Mouse (Mus musculus) kidney, postnatal 0 days (tissue): ENCODE results near the gene Dhodh. TPM values are rescaled to one million over a fixed set of nuclear protein-coding genes. Genes with fewer than 3 reads are reported as not detected.

Experiments used
- ATAC-seq: fragments of 200-750 bp; cut with Nextera tagmentation; replicated peaks from 2 replicates; pipeline ENCODE4 v1.8.0; 2017; ENCODE audit warnings: low read depth, moderate number of reproducible peaks, moderate TSS enrichment, moderate library complexity; ENCODE audit not compliant: low FRiP score
- DNase-seq: peaks from one replicate; pipeline ENCODE4 v3.0.0-alpha.2; 2016; ENCODE audit warnings: low spot score
- H3K27ac ChIP-seq: fragments of 300-500 bp; sonication (generic); 2 replicates; pipeline ENCODE4 v1.5.1; 2014; ENCODE audit warnings: mild to moderate bottlenecking
- H3K27me3 ChIP-seq: fragments of 300-500 bp; sonication (generic); 2 replicates; pipeline ENCODE4 v1.6.1; 2014; ENCODE audit warnings: low read length, mixed read lengths; ENCODE audit not compliant: insufficient read depth
- H3K36me3 ChIP-seq: fragments of 300-500 bp; sonication (generic); 2 replicates; pipeline ENCODE4 v1.6.1; 2014; ENCODE audit warnings: low read length, mixed read lengths; ENCODE audit not compliant: insufficient read depth
- H3K4me1 ChIP-seq: fragments of 300-500 bp; sonication (generic); replicated peaks from 2 replicates; pipeline ENCODE4 v1.6.1; 2014; ENCODE audit warnings: antibody characterized with exemption, low read length, mixed read lengths; ENCODE audit not compliant: insufficient read depth
- H3K4me2 ChIP-seq: fragments of 300-500 bp; sonication (generic); 2 replicates; pipeline ENCODE4 v1.6.1; 2014; ENCODE audit warnings: mild to moderate bottlenecking, low read length, moderate library complexity, mixed read lengths
- H3K4me3 ChIP-seq: fragments of 300-500 bp; sonication (generic); replicated peaks from 2 replicates; pipeline ENCODE4 v1.5.1; 2014; ENCODE audit warnings: low read depth, low read length
- H3K9ac ChIP-seq: fragments of 300-500 bp; sonication (generic); 2 replicates; pipeline ENCODE4 v1.6.1; 2014; ENCODE audit warnings: low read depth, low read length
- H3K9me3 ChIP-seq: fragments of 300-500 bp; sonication (generic); replicated peaks from 2 replicates; pipeline ENCODE4 v1.6.1; 2016; ENCODE audit warnings: low read length, inconsistent platforms, mixed read lengths
- CTCF ChIP-seq: IDR thresholded peaks from 2 replicates; pipeline ENCODE4 v1.5.1; 2016; ENCODE audit warnings: antibody characterized with exemption, low read depth, mild to moderate bottlenecking, moderate library complexity
- WGBS: fragments of 180-500 bp; shearing (Covaris S2); extraction: QIAGEN DNeasy Blood & Tissue Kit; methylation state at CpG from one replicate; pipeline ENCODE4 v1.1.7; 2014; 5-methylcytosine and 5-hydroxymethylcytosine counted together
- polyA plus RNA-seq: library from polyadenylated mRNA; unstranded; fragments of >200 nt; fragmentation: Nextera tagmentation; extraction: Ambion mirVana; gene quantifications from 2 replicates; pipeline ENCODE4 v1.2.1, GENCODE M21; 2015

The Dhodh gene
- polyA plus RNA-seq, result 30.6 and 34.2 TPM in 2 replicates

DNA sequence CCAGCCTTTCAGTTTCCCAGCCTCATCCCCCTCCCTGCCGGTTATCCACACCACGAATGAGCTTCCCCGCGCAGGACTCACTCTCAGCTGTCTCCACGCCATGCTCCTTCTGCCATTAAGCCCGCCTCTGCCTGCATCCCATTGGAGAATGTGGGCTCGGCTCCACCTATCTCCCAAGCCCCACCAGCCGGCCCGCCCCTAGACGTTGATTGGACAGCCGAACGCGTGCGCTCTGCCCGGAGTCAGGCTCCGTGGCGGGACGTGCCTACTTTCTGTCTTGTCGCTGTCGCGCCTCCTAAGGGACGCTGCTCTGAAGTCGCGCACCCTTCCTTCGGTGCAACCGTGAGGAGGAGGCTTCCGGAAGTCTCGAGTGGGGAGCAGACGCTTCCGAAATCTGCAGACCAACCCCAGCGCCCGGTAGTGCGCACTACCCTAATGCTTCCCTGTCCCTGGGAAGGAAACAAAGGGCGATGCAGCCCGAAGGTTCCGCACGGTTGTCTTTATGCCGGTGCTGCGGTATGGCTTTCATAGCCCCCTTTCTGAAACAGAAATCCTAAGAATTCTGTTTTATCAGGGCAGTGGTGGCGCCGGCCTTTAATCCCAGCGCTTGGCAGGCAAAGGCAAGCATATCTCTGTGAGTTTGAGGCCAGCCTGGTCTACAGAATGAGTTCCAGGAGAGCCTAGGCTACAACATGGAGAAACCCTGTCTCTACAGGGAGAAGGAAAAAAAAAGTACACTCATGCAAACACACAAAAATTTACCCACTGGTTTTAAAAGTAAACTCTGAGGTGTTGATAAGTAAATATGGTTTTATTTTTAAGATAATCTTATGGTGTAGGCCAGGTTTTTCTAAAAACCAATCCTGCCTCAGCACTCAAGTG, at the start of gene Dhodh:
Gene Dhodh (minus strand): TSS at position 403 of the 882 bp plus-strand sequence.
- Histone ChIP-seq H3K4me1 (peaks cover 4% of the 10 kb centered on the region; the same call in 1 of the 2 replicates), H3K36me3 (no peaks in the 10 kb centered on the region), H3K9me3 (no peaks in the 10 kb centered on the region), H3K27ac (peak within 1 kb of the TSS; percentile 97), H3K9ac (peak within 1 kb of the TSS; percentile 74), H3K4me2 (peak within 1 kb of the TSS; percentile 80), H3K27me3 (no peaks in the 10 kb centered on the region), H3K4me3 (peak within 1 kb of the TSS; percentile 67)
- ATAC-seq (peak; percentile 99), DNase-seq (peak; percentile 98)
- peak; percentile 40; the same call in 1 of the 2 replicates for TF ChIP-seq CTCF
- WGBS, result under 1% methylated on average over 42 of the region's 42 CpGs

GRCm38 (mm10) chr8:109656860-109657259, 48.4 kb upstream of the Dhodh start:
- no peak for ATAC-seq
- WGBS, result 94% methylated on average over 3 of the region's 3 CpGs
- H3K36me3 ChIP-seq, result no peaks in the 10 kb centered on the region

GRCm38 (mm10) chr8:109650801-109651200, 42.3 kb upstream of the Dhodh start:
- Histone ChIP-seq H3K27me3 (no peaks in the 10 kb centered on the region), H3K9me3 (no peaks in the 10 kb centered on the region), H3K4me2 (no peak overlapping the region), H3K4me3 (no peak overlapping the region), H3K4me1 (no peaks in the 10 kb centered on the region), H3K9ac (no peak overlapping the region), H3K36me3 (no peaks in the 10 kb centered on the region), H3K27ac (no peak overlapping the region)
- WGBS, result 79% methylated on average over 10 of the region's 10 CpGs
- DNase-seq (no peak), ATAC-seq (no peak)
- no peak for TF ChIP-seq CTCF

More at GRCm38 (mm10) chr8:109656860-109657259, 48.4 kb upstream of the Dhodh start:
- no peaks in the 10 kb centered on the region for H3K4me1 ChIP-seq
- no peak for DNase-seq
- no peaks in the 10 kb centered on the region for H3K9me3 ChIP-seq
- H3K27ac ChIP-seq, result no peak overlapping the region
- no peak overlapping the region for H3K4me3 ChIP-seq
- no peak for TF ChIP-seq CTCF
- no peak overlapping the region for H3K9ac ChIP-seq
- H3K4me2 ChIP-seq, result no peak overlapping the region
- H3K27me3 ChIP-seq, result no peaks in the 10 kb centered on the region

- H3K36me3 ChIP-seq, result no peaks in the 10 kb centered on the region
- no peaks in the 10 kb centered on the region for H3K4me1 ChIP-seq
- H3K4me3 ChIP-seq, result no peak overlapping the region
- H3K27me3 ChIP-seq, result no peaks in the 10 kb centered on the region
- H3K4me2 ChIP-seq, result no peak overlapping the region
- H3K9ac ChIP-seq, result no peak overlapping the region
- 32% methylated on average over 7 of the region's 7 CpGs for WGBS
- no peaks in the 10 kb centered on the region for H3K9me3 ChIP-seq
- ATAC-seq, result no peak
- TF ChIP-seq CTCF, result no peak
- no peak for DNase-seq
- no peak overlapping the region for H3K27ac ChIP-seq
Observed at GRCm38 (mm10) chr8:109648469-109648868, 40.0 kb upstream of the Dhodh start.

GRCm38 (mm10) chr8:109647331-109647730, 38.9 kb upstream of the Dhodh start:
- H3K9me3 ChIP-seq, result no peaks in the 10 kb centered on the region
- H3K27me3 ChIP-seq, result no peaks in the 10 kb centered on the region
- no peak overlapping the region for H3K9ac ChIP-seq
- TF ChIP-seq CTCF, result no peak
- no peak overlapping the region for H3K27ac ChIP-seq
- H3K4me3 ChIP-seq, result no peak overlapping the region
- H3K4me2 ChIP-seq, result no peak overlapping the region
- DNase-seq (no peak), ATAC-seq (no peak)
- WGBS, result 51% methylated on average over 11 of the region's 11 CpGs
- H3K4me1 ChIP-seq, result no peaks in the 10 kb centered on the region
- H3K36me3 ChIP-seq, result no peaks in the 10 kb centered on the region

- Histone ChIP-seq H3K4me3 (no peak overlapping the region), H3K4me2 (no peak overlapping the region), H3K36me3 (no peaks in the 10 kb centered on the region), H3K9me3 (no peaks in the 10 kb centered on the region), H3K27ac (no peak overlapping the region), H3K27me3 (no peaks in the 10 kb centered on the region), H3K4me1 (no peaks in the 10 kb centered on the region), H3K9ac (no peak overlapping the region)
- WGBS, result 70% methylated on average over 5 of the region's 5 CpGs
- DNase-seq (no peak), ATAC-seq (no peak)
- TF ChIP-seq CTCF, result no peak
Observed at GRCm38 (mm10) chr8:109641236-109641635, 32.8 kb upstream of the Dhodh start.
